Mouse (Mus musculus) ovary, postnatal 36 days (tissue): ENCODE results near the gene 2310011J03Rik.

Experiments used
- DNase-seq: peaks from one replicate; pipeline ENCODE4 v3.0.0; 2022; ENCODE audit warnings: low spot score, mixed read lengths

The 2310011J03Rik gene

GRCm38 (mm10) chr10:80292251-80293146, 27.8 kb downstream of the 2310011J03Rik start, which contains the start of gene Rps15:
TSS of gene Rps15 (plus strand) at chr10:80292453.
- DNase-seq, result peak; percentile 93

GRCm38 (mm10) chr10:80288657-80289056, 31.7 kb downstream of the 2310011J03Rik start:
- DNase-seq, result no peak

- DNase-seq, result no peak
These were observed 32.2 kb downstream of the 2310011J03Rik start for GRCm38 (mm10) chr10:80288097-80288496.

- DNase-seq, result no peak
These were observed 34.9 kb downstream of the 2310011J03Rik start for GRCm38 (mm10) chr10:80285222-80286070.

- DNase-seq, result no peak
These were observed 37.6 kb downstream of the 2310011J03Rik start for GRCm38 (mm10) chr10:80282481-80283441.

- DNase-seq, result no peak
These were observed 38.4 kb downstream of the 2310011J03Rik start for GRCm38 (mm10) chr10:80281921-80282371.

- no peak for DNase-seq
These were observed 39.0 kb downstream of the 2310011J03Rik start for GRCm38 (mm10) chr10:80281304-80281703.

- no peak for DNase-seq
These were observed 41.1 kb downstream of the 2310011J03Rik start for GRCm38 (mm10) chr10:80279273-80279672.

- no peak for DNase-seq
These were observed 41.9 kb downstream of the 2310011J03Rik start for GRCm38 (mm10) chr10:80278390-80278789.

GRCm38 (mm10) chr10:80276238-80276637, 44.1 kb downstream of the 2310011J03Rik start:
- DNase-seq, result no peak

GRCm38 (mm10) chr10:80273847-80274246, 46.5 kb downstream of the 2310011J03Rik start:
- DNase-seq, result no peak

- DNase-seq, result no peak
These were observed 48.3 kb downstream of the 2310011J03Rik start for GRCm38 (mm10) chr10:80271870-80272585.

GRCm38 (mm10) chr10:80271186-80271843, 49.0 kb downstream of the 2310011J03Rik start:
- no peak for DNase-seq

GRCm38 (mm10) chr10:80270734-80271181, 49.6 kb downstream of the 2310011J03Rik start:
- no peak for DNase-seq

GRCm38 (mm10) chr10:80270099-80270498, 50.2 kb downstream of the 2310011J03Rik start:
- DNase-seq, result no peak
